Mouse (Mus musculus) adrenal gland, postnatal 0 days (tissue): Measurements from ENCODE around the gene Folh1. TPM values are rescaled to one million over a fixed set of nuclear protein-coding genes. Genes with fewer than 3 reads are reported as not detected.

Experiments used
- polyA plus RNA-seq: library from polyadenylated mRNA; unstranded; fragments of >200 nt; fragmentation: Nextera tagmentation; extraction: Ambion mirVana; gene quantifications from 2 replicates; pipeline ENCODE4 v1.2.1, GENCODE M21; 2015

Gene Folh1
- polyA plus RNA-seq, result 7.0 and 12.5 TPM in 2 replicates

DNA sequence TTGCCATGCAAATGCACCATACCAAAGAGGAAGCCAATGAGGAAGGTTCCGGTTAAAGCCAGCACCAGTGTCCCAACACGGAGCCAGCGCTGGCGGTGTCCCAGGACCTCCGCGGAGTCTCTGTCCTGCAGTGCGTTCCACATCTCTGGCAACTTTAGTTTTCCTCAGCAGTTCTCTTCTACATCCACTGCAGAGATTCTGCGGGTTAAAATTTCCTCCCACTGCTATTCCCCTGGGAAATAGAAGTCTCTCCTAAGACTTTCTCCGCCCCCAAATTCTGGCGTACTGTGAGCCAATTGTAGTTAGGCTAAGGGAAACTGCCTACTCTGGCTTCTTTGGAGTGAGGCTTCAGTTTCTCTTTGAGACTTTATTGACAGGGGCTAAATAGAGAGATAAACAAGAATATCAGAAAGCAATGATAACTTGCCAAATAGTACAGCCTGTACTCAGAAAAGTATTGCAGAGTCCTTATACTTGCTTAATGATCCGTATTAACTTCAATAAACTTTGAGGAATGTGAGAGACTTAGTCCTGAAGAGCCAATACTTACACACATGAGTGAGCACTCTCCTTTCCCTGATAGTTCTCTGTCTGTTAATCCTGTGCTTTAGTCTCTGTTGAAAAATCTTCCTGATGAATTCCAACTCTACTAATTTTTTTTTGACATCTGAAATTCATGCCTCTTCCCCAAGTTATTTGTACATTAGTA, at the start of gene Folh1:
Folh1 (minus strand) TSS at position 327 of the 709 bp plus-strand sequence.

DNA sequence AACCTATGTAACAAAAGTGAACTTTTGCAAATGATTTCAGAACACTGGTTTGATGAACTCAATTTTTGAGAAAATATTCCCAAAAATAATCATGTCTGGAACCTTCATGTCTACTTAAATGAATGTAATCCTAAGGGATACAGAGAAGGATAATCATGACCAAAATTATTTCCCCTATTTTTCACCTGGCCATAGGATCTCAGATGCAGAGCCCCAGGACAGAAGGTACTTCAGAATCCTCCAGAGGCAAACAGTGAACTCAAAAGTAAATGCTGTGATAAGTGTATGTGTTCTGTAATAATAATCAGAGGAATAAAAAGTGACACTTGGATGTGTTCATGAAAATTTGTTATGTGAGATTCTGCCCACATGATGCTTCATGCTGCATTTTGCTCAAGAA, 19.0 kb upstream of the Folh1 start, which contains the start of gene Vmn2r77:
Vmn2r77 (plus strand) TSS at position 301 of the 400 bp plus-strand sequence.

DNA sequence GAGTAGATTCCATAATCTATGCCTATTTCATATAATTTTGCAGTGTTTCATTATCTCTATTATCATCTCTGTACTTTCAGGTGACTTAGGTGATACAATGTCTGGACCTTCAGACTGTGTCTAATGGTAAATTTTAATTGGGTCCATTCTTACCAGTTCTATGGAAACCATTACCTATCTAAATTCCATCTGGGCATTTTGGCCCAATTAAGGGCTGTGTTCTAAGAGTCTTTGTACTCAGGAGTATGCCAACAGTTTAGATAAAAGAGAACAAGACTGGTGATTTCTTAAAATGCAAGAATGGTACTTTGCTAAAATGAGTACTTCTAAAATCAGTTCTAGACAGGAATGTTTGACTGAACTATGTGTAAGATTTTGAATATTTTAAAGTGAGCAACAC, 87.7 kb downstream of the Folh1 start, which contains the start of gene Olfr292:
Olfr292 (plus strand) TSS at position 301 of the 400 bp plus-strand sequence.

Other genes starting within 250 kb of the Folh1 start
- gene Olfr295, start 192.1 kb downstream of the Folh1 start, polyA plus RNA-seq, result not detected in 2 replicates
- not detected in 2 replicates for gene Olfr294, start 159.3 kb downstream of the Folh1 start, polyA plus RNA-seq
- gene Olfr293, start 126.9 kb downstream of the Folh1 start, polyA plus RNA-seq, result not detected in 2 replicates
- not detected in 2 replicates for gene Olfr292, start 87.6 kb downstream of the Folh1 start, polyA plus RNA-seq
- not detected in 2 replicates for gene Vmn2r77, start 19.1 kb upstream of the Folh1 start, polyA plus RNA-seq
- 0.09 TPM in 1 of 2 replicates, not detected in the other for gene Vmn2r78, start 139.2 kb upstream of the Folh1 start, polyA plus RNA-seq
- 0.02 TPM in 1 of 2 replicates, not detected in the other for gene Vmn2r79, start 220.2 kb upstream of the Folh1 start, polyA plus RNA-seq